Mouse (Mus musculus) adrenal gland, adult 2 months (tissue): ENCODE measurements around the gene Bbs4. TPM values are rescaled to one million over a fixed set of nuclear protein-coding genes. Genes with fewer than 3 reads are reported as not detected.

Experiments used
- DNase-seq: peaks from one replicate; pipeline ENCODE4 v3.0.0; 2021
- polyA plus RNA-seq: library from polyadenylated mRNA; depleted of rRNA; stranded (reverse); fragments of >200 nt; gene quantifications from 2 replicates; pipeline ENCODE4 v1.2.3, GENCODE M21; 2012; rRNA removed
- total RNA-seq, 2 experiments: library from RNA; stranded (reverse); gene quantifications; 2 replicates each; pipeline ENCODE4 v1.2.3; 2021

The Bbs4 gene
- total and polyA plus RNA-seq, 3 experiments, result 2.0 to 13.3 (median 6.7) TPM

DNA sequence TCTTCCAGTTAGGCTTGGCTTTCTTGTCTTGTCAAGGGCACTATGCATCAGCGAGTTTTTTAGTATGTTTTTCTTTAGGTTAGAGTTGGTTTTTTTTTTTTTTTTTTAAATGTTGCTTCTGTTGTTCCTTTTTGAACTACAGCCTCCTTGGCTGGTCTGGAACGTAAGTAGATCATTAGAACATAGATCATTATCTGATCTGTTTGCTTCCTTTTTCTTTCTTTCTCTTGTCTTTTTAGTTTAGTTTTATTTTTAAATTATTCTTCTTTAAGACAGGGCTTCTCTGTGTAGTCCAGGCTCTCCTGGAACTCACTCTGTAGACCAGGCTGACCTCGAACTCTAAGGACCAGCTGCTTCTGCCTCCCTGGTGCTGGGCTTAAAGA, 60.8 kb downstream of the Bbs4 start:
- no peak for DNase-seq

DNA sequence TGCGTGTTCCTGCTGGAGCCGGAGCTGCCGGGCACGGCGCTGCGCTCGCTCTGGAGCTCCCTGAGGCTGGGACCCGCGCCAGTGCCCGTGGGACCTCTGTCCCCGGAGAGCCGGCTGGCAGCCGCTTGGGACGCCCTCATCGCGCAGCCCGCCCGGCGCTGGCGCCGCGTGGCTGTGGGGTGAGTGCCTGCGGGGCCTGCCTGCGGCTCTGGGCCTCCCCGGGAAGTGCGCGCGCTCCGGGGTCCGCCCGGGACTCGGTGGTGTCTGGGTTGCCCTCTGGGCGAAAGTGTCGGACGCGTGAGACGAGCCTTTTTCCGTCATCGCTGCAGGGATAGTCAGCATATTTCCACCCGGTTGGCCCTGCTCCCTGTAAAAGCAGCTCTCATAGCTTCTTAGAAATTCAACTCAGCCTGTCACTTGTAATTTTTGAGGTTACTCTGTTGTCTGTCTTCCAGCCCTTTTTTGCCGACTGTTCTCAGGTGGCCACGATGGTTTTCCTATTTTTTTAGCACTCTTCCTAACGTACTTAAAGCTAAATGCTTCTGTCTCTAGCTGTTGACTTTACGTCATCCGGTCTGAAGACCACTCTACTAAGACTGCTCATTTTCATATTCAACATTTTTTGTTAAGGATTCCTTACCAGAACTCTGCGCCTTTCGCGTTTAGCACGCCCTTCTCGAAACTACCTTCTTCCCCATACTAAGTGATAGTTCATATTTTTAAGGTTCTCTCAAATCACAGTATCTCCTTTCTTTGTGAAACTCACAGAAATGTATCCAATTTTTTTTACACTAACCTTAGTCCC, 61.4 kb downstream of the Bbs4 start:
- no peak for DNase-seq

- DNase-seq, result peak; percentile 99
These were observed 62.2 kb downstream of the Bbs4 start, which contains the start of gene Adpgk for GRCm38 (mm10) chr9:59290957-59291687. Gene Adpgk (plus strand): TSS chr9:59291558.

GRCm38 (mm10) chr9:59289529-59290115, 63.7 kb downstream of the Bbs4 start:
- DNase-seq, result no peak

DNA sequence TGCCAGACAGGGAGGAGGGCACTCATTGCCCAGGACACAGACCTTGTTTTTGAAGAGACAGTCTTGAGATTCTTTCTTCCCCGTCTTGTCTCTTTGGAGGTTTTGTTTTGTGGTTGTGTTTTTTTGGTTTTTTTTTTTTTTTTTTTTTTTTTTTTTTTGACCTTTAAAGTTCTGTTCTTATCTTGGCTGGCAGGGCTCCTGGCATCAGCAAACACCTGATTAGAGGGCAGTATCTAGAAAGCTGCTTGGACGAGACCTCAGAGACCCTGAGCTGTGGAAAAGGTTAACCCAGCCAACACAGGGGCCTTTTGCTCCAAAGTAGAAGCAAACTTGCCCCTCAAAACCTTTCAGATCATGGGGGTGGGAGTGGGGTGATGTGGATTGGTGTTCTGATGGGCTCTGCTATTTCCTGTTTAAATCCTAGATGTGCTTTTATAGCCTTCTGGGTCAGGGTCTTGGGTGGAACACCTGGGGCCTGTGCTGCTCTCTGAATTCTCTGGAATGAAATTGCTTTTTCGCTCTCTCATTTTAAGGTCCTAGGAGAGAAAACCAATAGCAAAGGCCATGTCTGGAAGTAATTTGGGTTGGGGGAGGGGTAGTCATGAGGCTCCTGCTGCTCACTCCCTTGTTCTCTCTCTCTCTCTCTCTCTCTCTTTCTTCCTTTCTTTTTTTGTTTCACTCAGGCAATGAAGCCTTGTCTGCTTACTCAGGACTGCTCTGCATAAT, 64.5 kb downstream of the Bbs4 start:
- DNase-seq, result no peak

DNA sequence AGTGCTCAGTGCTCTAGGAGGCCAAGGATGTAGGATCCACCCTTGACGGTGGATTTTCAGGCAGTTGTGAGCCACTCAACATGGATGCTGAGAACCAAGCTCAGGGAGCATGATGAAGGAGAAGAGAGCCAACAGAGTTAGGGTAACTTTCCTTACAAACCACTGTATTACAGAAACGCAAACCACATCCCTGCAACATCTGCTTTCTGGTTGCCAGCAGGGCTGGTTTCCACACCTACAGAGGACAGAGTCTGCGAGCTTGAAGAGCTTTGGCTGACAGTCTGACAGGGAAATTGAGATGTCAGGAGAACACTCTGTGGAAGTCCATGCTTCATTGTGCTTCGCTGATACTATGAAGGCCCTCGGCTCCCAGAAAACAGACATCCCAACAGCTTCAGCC, 65.2 kb downstream of the Bbs4 start:
- no peak for DNase-seq

GRCm38 (mm10) chr9:59285614-59286013, 67.7 kb downstream of the Bbs4 start:
- no peak for DNase-seq

DNA sequence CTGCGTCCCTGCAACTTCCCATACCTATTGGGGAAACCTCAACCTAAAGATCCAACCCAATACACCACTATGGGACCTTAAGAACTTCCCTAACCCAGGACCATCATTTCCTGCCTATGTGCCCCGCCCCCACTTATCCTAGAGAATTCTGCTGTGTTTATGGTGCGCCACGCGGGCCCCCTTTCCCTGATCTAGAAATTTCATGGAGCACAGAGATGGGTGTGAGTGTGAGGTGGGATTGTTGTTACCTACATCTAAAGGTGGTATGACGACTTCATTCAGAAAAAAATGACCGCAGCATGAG, 70.7 kb downstream of the Bbs4 start:
- DNase-seq, result no peak

DNA sequence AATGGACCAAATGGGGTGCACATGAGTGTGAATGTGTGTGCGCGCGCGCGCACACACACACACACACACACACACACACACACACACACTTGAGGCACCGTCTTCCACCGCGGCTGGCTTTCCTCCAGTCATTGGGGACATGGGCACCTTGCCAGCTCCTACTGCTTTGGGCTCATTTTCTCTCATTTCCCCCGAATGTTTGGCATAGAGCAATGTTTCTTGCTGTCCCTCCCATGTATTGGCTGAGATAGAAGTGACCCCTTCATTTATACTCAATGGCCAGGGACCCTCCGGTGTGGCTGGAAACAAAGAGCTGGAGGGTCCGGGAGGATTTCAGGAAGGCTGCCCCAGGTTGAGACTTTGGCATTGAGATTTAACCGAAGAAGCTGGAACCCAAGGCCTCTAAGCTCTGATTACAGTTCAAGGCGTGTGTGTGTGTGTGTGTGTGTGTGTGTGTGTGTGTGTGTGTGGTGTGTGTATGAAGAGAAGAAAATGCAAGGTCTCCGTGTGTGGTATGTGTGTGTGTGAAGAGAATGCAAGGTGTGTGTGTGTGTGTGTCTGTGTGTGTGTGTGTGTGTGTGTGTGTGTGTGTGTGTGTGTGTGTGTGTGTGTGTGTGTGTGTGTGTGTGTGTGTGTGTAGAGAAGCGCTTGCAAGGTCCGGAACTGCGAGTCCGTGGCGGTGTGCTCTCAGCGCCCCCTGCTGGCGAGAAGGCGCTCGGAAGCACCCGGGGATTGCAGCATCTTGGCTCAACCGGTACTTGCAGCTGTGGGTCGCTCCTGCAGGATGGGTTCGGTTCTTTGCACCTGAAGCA, 71.2 kb downstream of the Bbs4 start:
- peak; percentile 82 for DNase-seq

GRCm38 (mm10) chr9:59280888-59281287, 72.4 kb downstream of the Bbs4 start:
- DNase-seq, result no peak

DNA sequence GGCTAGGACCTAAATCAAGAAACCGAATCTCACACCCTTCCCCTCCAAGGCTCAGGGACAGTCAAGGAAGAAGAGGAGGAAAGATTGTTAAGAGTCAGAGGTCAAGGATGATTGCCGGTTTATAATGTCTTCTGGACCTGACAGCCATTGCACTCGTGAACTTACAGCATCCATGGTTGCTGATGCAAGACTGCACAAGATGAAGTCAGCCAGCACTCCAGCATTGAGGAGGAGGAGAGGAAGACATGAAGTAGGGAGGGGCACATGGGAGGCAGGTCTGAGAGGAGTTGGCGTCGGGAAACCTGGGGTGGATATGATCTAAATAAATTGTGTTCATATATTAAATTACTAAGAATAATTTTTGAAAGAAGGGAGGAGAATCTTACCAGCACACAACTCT, 74.6 kb downstream of the Bbs4 start:
- DNase-seq, result no peak

DNA sequence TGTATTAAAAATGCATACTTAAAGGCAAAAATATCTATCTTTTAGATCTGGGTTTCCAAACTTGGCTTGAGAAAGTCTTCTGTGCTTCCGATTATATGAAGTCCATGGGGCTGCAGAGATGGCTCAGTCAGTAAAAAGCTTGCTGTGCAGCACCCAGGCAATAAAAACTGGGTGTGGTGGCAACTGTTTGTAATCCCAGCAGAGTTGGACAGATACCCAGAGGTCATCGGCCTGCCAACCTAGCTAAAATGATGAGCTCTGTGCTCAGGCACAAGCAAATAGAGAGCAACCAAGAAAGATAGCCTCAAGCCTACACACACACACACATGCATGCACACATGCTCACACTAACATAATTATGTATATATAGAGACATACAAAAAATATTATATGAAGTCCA, 75.1 kb downstream of the Bbs4 start:
- DNase-seq, result no peak

DNA sequence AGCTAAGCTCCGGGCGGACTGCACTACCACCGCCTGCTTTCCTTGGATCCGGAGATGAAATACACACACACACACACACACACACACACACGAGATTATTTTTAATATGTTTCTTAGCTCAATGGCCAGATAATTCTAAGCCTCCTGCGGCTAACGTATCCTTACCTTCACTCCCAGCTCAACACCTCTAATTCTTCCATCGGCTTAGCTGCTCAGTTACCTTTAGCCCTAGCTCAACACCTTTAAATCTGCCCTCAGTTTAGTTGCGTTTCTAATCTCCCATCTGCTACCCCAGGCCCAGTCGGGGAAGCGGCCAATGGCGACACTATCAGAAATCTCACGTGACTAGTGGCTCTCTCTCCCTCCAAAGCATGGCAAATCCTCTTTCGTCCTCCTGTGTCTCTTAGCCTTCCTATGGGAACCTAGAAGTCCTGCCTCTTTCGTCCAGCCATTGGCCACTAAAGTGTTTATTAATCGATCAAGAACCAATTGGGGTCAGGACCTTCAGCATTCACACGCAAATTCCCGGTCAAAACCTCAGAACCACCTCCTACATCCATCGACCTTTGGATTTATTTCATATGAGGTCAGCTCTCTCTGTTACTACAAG, 78.4 kb downstream of the Bbs4 start:
- no peak for DNase-seq

DNA sequence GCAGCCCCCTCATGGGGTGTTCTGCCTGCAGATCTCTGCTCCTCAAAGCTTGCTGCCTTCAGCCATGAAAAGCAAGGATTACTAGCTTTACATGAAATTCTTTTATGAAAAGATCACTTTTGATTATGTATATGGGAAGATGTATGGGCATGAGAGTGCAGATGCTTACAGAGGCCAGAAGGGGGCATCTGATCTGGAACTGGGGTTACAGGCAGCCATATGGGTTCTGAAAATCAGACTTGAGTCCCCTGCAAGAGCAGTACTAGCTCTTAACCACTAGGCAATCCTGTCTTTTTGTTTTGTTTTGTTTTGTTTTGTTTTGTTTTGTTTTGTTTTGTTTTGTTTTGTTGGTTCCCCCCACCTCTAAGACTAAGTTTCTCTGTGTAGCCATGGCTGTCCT, 80.1 kb downstream of the Bbs4 start:
- no peak for DNase-seq

Other genes with a start within 250 kb of the Bbs4 start
- 10 to 100 TPM; 28.0 to 28.6 TPM for gene Adpgk, start 62.0 kb downstream of the Bbs4 start, total RNA-seq
- 25.2 and 25.8 TPM in 2 replicates for gene Adpgk, start 62.0 kb downstream of the Bbs4 start, polyA plus RNA-seq
- gene Arih1, start 133.1 kb upstream of the Bbs4 start, total RNA-seq, result 100 to 1,000 TPM in 1 of 2 experiments, 10 to 100 TPM in 1; 99.3 to 152 TPM
- 10.2 and 13.6 TPM in 2 replicates for gene Arih1, start 133.1 kb upstream of the Bbs4 start, polyA plus RNA-seq
- 100 to 1,000 TPM; 134 to 162 TPM for gene Hexa, start 186.0 kb upstream of the Bbs4 start, total RNA-seq
- 123 and 137 TPM in 2 replicates for gene Hexa, start 186.0 kb upstream of the Bbs4 start, polyA plus RNA-seq
- gene Tmem202, start 186.3 kb upstream of the Bbs4 start, total RNA-seq, result 1 to 10 TPM; 2.5 to 3.5 TPM
- gene Tmem202, start 186.3 kb upstream of the Bbs4 start, polyA plus RNA-seq, result 4.1 and 4.4 TPM in 2 replicates
- gene Celf6, start 224.4 kb upstream of the Bbs4 start, total RNA-seq, result 1 to 10 TPM; 3.0 to 8.6 TPM
- gene Celf6, start 224.4 kb upstream of the Bbs4 start, polyA plus RNA-seq, result 3.9 and 13.9 TPM in 2 replicates